ENCODE assay signal across 24 mouse cellular contexts in the genomic region with DNA sequence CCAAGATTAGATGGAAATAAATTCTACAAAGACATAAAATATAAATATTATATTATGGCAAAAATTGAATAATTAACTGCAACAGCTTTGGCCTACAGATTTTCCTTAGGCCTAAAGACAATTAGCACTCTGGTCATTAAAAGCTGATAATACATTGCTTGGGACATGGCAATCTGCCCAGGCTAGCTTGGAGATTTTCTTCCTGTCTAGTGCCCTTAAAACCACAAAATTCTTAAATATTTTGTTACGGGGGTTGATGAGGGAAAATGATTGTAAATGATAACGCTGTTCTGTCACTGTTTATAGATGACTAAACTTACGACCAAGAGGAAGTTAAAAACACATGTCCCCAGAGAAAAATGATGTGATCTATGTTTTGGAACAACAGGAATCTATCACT.
"Had no signal": no experiment of that assay in that cellular context is flagged by ENCODE, and none has a peak within 500 bp of the region (broad histone marks: within the 10 kb centered on the region; RNA-seq: fewer than 3 reads in every experiment).

No protein-coding gene starts in this region.

- H3K4me2 ChIP-seq: heart, embryonic 12.5 days; hindbrain, embryonic 12.5 days; hindbrain, embryonic 14.5 days; intestine, embryonic 15.5 days; kidney, embryonic 15.5 days; limb, embryonic 12.5 days; liver, embryonic 12.5 days had no signal

- DNase-seq: gastrocnemius, adult 2 months; gastrocnemius, postnatal 10 days; gastrocnemius, postnatal 25 days; heart, adult 18-20 months; heart, postnatal 10 days; heart, postnatal 4 days; liver; lung, adult 18-20 months had no signal

- H3K27ac ChIP-seq: gastrocnemius, adult 2 months; heart, embryonic 10.5 days; hindbrain, embryonic 10.5 days; hindbrain, embryonic 12.5 days; hindbrain, embryonic 14.5 days; intestine, embryonic 15.5 days; kidney, embryonic 15.5 days; layer of hippocampus, adult 2 months; left cerebral cortex, adult 2 months; limb, embryonic 10.5 days; limb, embryonic 12.5 days; liver, embryonic 12.5 days; liver, embryonic 14.5 days had no signal

- ATAC-seq: hindbrain, embryonic 16.5 days; inflammation-experienced regulatory T-cells, adult 6 months; intestine, embryonic 15.5 days; intestine, postnatal 0 days had no signal

- H3K36me3 ChIP-seq: heart, embryonic 10.5 days; heart, embryonic 12.5 days; hindbrain, embryonic 10.5 days; hindbrain, embryonic 12.5 days; intestine, embryonic 15.5 days; kidney, embryonic 15.5 days; limb, embryonic 10.5 days; limb, embryonic 12.5 days; liver, embryonic 12.5 days had no signal

- H3K4me1 ChIP-seq: heart, embryonic 10.5 days; heart, embryonic 12.5 days; hindbrain, embryonic 10.5 days; hindbrain, embryonic 12.5 days; intestine, embryonic 15.5 days; kidney, embryonic 15.5 days; limb, embryonic 10.5 days; limb, embryonic 12.5 days had no signal

- H3K4me3 ChIP-seq: gastrocnemius, adult 2 months; heart, embryonic 10.5 days; heart, embryonic 12.5 days; hindbrain, embryonic 10.5 days; hindbrain, embryonic 12.5 days; intestine, embryonic 15.5 days; kidney, embryonic 15.5 days; layer of hippocampus, adult 2 months; left cerebral cortex, adult 2 months; limb, embryonic 10.5 days; limb, embryonic 12.5 days; liver, embryonic 12.5 days had no signal

- H3K9me3 ChIP-seq: heart, embryonic 10.5 days; heart, embryonic 12.5 days; hindbrain, embryonic 10.5 days; hindbrain, embryonic 12.5 days; intestine, embryonic 15.5 days; kidney, embryonic 15.5 days; limb, embryonic 10.5 days; limb, embryonic 12.5 days; liver, embryonic 12.5 days had no signal

- H3K27me3 ChIP-seq: heart, embryonic 12.5 days; hindbrain, embryonic 12.5 days; intestine, embryonic 15.5 days; kidney, embryonic 15.5 days; limb, embryonic 12.5 days; liver, embryonic 12.5 days had no signal

- H3K9ac ChIP-seq: heart, embryonic 12.5 days; hindbrain, embryonic 12.5 days; hindbrain, embryonic 14.5 days; intestine, embryonic 15.5 days; kidney, embryonic 15.5 days; limb, embryonic 12.5 days; liver, embryonic 12.5 days; liver, embryonic 14.5 days had no signal
